Mouse (Mus musculus) gastrocnemius, postnatal 36 days (tissue): ENCODE results near the gene Ccdc152. TPM values are rescaled to one million over a fixed set of nuclear protein-coding genes. Genes with fewer than 3 reads are reported as not detected.
"Not testable (repeated sequence)": the region's sequence is repeated elsewhere in the genome, so short reads cannot be mapped to it uniquely, and the experiment has no call there.

ENCODE experiments used
- DNase-seq, 2 experiments: peaks; one replicate each; pipeline ENCODE4 v3.0.0; 2022
- intact Hi-C: fragments of 180-260 bp; cut with DNase I; formaldehyde crosslinking; loops from one replicate; pipeline ENCODE4 v1.15.1; 2025
- total RNA-seq, 2 experiments: library from RNA; stranded (reverse); gene quantifications; 2 replicates each; pipeline ENCODE4 v1.2.3; 2021

The Ccdc152 gene
- total RNA-seq, 2 experiments from 2014 or later = not detected

DNA sequence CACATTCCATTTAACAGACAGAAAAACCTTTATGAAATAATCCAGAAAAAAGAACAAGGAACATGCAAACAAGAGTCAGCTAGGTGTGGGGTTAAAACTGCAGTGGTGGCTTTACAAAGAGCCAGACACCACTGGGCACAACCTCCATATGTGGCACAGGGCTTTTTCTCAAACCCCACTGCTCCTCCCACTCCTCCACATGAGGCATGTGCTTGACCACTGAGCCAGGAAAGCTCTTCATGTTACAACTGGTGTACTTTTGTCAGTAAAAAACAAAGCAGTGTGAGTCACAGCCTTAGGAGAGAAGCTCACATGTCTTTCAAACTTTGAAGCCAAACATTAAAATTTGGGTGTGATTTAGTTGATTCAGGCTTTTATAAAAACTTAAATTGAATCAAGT, 22.1 kb downstream of the Ccdc152 start:
- no peak for DNase-seq

DNA sequence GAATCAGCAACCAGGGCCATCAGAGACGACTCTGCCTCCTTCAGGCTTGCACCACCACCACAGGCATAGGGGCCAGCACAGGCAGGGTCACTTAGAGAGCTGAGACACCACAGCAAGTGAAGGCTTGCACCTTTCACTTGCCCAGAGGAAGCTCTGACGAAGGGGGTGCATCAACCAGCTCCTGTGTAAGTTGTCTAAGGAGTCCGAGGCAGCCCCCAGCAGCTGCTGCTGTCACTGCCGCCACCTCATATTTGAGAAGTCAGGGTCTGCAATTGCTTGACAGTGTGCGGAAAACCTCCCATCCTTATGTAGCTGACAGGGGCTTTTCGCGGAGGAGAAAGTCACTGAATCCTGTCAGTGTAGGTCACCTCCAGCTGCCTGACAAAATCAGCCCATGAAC, 24.1 kb downstream of the Ccdc152 start:
- intact Hi-C loops = no loop called here

More for the DNA sequence above, 22.1 kb downstream of the Ccdc152 start:
- intact Hi-C loops = no loop called here

DNA sequence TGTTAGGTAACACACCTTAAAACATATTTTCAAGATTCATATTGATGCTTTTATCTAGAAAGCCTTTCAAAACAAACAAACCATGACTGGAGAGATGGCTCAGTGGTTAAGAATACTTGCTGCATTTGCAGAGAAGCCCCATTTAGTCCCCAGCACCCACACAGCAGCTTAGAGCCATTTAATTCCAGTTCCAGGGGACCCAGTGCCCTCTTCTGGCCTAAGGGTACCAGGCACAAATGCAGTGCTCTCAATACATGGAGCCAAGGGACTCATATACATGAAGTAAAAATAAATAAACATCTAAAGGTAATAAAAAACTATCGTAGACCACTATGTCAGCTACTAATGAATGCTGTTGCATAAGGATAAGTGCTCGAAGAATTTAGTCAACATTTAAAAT, 25.9 kb downstream of the Ccdc152 start:
- intact Hi-C loops = no loop called here
- DNase-seq = no peak

More for the DNA sequence above, 24.1 kb downstream of the Ccdc152 start:
- no peak for DNase-seq

DNA sequence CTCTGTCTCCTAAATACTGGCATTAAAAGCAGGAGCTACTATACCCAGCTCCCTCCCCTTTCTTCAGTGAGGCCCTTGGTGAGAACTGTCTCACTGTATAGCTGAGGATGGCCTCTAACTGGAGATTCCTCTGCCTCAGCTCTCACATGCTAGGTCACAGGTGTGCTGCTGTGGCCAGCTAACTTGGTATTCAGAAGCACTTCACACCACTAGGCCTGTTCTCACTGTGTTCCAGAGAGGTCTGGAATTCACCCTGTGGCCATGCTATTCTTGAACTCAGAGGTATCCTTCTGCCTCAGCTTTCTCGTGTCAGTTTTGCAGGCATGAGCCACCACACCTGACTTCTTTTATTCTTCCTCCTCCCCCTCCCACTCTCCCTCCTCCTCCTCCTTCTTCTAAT, 30.1 kb downstream of the Ccdc152 start:
- DNase-seq = no peak
- intact Hi-C loops = loop anchor here (5.0 kb wide), 1 partner anchor 46 kb away; no protein-coding TSS in a partner anchor

DNA sequence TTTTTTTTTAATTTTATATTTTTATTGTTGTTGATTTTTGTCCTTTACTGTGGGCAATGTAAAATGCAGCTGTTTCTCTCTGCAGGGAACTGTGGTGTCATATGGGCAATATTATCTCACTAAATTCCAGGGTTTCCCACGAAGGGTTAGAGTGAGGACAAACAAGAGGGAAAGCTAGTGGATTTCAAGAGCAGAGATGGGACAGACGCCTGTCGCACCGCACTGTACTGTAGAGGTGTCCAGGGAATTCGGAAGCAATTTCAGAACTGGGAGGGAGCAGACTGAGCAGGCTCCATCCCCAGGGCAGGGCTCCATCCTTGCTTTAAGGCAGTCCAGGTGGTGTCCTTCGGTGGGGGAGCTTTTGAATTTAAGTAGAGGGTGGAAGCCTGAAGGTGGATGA, 32.1 kb downstream of the Ccdc152 start:
- DNase-seq = peak in 1 of 2 experiments; percentile 18
- intact Hi-C loops = loop anchor here (5.0 kb wide), 1 partner anchor 44 kb away; no protein-coding TSS in a partner anchor

DNA sequence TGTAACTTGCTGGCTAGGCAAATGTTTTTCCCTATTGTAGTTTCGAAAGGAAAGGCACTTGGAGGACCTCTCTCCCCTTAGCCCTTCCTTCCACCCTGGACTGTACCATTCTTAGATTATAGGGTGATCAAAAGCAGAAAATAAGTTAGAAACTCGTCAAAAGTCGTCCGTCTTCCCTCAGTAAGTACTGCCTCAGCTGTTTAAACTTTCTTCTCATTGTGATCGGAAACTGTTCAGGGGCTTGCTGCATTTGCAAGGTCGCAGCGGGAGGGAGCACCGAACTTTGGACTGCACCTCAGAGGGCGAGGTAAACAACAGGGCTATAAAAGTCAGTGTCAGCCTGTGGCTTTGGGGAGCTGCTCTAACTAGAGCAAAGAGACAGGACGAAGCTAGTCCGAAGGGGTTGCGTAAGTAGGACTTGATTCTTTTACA, 32.7 kb downstream of the Ccdc152 start:
- intact Hi-C loops = loop anchor here (5.0 kb wide), 1 partner anchor 43 kb away; no protein-coding TSS in a partner anchor
- DNase-seq = peak; percentile 68 to 83

DNA sequence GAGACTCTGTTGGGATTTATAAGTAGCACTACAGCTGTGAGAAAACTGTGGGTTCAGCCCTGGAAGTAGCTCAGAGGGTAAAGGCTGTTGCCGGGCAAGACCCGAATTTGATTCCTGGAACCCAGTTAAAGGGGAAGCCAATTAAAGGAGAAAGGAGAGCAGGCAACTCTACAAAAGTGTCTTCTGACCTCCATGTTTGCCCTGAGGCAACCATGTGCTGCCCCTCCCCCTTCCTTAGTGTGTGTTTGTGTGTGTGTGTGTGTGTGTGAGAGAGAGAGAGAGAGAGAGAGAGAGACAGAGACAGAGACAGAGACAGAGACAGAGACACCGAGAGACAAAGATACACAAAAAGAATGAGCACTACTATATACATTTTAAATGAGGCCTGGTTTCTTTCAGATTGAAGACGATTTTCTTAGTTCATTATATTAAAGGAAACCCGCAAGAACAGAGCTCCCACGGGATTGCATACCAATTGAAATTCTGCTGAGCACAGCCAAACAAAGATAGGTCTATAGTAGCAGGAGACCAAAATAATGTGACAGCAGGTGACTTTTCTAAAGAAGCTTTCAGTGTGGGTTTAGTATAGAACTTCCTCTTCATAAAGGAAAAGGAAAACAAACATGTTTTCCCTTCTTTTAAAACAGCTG, 33.2 kb downstream of the Ccdc152 start:
- intact Hi-C loops = loop anchor here (5.0 kb wide), 1 partner anchor 43 kb away; no protein-coding TSS in a partner anchor
- DNase-seq = no peak

DNA sequence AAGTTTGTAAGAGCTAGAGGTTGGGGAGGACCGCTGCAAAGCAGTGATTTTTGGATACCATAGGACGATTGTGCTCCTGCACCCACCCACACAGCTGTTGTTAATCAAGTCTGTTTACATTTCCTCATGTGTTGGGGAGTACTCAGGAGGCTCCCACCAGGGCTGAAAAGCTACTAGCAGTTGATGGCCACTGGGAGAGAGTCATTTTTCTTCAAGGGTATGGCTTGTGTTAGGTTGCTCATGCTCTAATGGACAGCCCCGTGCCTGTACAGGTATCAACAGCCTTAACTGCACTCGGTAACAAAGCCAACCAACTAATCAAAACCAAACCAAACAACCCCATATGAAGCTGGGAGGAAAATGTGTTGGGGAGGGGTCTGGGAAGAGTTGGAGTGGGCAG, 33.8 kb downstream of the Ccdc152 start:
- intact Hi-C loops = no loop called here
- DNase-seq = no peak

DNA sequence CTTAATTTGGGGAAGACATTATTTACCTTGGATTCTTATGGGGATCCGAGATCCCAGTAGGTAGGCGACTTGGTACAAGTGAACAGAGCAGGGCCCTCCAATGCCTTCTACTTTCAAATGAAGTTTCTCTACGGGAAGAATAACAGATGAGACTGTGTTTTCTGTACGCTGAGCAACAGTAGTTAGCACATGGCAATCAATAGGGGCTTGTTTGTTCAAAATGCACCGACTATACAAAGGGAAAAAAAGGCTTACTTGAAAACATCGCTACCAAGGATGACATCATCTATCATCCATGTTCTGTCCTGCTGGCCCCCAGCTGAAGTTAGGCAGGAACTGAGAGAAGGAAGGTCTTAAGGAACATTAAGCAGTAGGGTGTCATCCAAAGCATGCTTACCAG, 35.1 kb downstream of the Ccdc152 start, which contains the start of gene Selenop:
Gene Selenop (plus strand): TSS at position 301 of the 400 bp plus-strand sequence.
- intact Hi-C loops = no loop called here
- DNase-seq = no peak

DNA sequence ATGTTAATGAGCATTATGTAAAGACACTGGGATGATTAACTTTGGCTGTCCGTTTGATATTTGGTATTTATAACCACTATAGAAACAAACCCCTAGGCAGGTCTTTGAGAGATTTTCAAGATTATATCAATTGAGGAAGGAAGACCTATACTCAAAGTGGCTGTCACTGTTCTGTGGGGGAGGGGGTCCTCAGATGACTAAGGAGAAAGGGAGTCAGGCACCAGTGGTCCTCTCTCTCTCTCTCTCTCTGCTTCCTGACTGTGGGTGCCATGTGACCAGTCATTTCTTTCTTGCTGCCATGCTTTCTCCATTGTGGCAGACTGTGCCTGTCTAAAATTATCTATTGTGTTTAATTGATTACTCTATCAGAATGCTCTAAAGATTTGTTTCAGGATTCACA, 38.5 kb downstream of the Ccdc152 start:
- intact Hi-C loops = no loop called here
- DNase-seq = no peak

DNA sequence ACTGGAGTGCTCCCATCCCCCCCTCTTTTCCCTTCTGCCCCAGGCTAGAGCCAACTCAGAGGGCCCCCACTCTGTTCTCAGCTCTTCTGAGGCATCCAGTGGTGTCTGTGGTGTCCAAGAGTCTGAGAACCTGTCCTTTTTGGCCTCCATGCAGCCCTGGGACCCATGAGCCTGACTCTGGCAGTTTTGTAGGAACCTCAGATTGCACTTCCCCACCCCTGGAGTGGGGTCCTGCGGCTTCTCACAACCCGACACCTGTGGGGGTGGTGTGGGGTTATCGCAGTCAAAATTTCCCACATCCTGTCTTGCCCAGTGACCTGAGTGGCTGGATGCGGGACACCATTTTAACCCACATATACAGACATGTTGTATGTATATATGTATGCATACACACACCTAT, 39.0 kb downstream of the Ccdc152 start:
- intact Hi-C loops = no loop called here
- DNase-seq = no peak

DNA sequence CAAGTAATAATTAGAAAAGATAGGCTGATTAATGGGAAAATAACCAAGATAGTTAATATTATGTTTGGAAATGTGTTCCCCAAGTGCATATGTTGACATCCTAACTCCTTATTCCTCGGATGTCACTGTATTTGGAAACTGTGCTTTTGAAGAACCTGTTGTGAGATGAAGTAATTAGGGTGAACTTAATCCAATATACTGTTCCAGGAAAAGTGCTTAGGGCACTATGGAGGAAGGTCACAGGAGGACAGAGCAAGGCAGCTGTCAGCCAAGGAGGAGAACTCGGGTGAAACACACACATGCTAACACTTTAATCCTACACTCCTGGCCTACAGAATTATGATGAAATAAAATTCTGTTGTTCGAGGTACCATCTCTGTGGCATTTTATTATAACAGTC, 40.4 kb downstream of the Ccdc152 start:
- no peak for DNase-seq
- intact Hi-C loops = no loop called here

DNA sequence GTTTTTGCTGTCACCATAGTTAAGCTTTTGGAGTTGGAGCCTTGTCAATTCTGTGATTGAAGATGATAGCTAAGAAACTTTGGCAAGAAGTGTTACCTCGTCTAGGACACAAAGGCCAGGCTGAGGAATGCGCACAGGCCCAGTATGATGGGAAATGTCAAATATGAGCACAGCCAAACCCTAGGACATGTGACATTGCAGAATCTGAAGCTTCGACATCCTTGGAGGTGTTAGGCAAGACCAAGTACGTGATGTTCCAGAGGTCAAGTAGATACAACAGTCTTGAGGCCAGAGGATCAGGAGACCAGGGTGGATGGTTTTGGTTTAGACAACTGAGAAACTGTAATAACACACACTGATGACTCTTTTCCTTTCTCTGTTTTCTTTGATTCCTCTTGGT, 43.0 kb downstream of the Ccdc152 start:
- DNase-seq = no peak
- intact Hi-C loops = no loop called here

DNA sequence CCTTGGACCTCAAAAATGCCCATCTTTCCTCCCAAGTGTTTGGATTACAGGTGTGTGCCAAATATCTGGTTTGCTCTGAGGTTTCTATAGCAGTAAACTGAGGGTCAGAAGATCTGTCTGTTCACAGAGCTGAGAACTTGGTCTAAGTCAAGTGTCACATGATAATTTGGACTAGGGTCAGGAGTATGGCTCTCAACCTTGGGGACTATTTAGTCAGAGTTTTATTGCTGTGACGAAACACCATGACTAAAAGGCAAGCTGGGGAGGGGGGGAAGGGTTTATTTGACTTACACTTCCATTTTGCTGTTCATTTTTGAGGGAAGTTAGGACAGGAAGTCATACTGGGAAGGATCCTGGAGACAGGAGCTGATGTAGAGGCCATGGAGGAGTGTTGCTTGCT, 44.3 kb downstream of the Ccdc152 start:
- DNase-seq = no peak
- intact Hi-C loops = no loop called here

DNA sequence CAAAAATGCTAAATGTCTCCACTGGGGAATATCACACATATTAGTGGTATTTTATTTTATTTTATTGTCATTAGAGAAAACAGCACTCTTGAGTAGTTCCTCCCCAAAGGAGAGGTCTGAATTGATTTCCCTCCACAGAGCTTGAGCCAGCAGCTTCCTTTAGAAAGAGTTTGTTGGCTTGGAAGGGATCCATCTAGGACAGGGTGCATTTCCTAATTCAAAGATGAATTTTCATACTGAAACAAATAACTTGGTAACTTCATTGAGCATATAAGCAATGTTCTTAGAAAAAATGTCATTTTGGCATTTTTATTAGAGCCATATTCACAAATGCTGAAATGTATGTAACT, 51.6 kb downstream of the Ccdc152 start:
- intact Hi-C loops = no loop called here
- no peak for DNase-seq

DNA sequence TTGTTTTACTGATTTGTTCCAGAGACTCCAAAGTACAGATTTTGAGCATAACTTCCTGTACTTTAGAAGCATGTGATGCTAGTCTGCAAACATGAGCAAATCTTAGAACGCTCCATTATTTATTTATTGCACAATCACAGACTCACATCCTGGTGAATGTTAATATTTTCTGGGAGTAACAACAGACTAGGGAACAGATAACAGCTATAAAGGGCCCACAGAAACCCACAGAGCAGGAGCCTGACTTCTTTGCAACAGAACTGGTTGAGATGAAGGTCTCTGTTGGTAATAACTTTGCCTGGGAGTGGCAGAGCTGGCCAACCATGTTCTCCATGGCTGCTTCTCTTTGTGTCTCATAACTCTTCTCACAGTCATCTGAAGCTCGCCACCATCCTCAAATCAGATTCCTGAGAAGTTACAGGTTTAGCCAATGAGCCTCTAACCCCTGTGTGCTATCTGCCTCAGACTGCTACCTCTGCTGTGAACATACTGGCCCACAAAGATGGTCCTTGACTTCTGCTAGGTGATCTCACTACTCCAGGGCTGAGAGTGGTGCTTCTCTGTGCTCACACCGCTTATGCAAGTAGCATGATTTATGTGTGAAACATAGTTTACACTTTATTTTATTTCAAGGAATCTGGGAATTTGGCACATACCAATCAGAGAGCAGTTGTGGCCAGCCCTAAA, 52.2 kb downstream of the Ccdc152 start:
- intact Hi-C loops = no loop called here

DNA sequence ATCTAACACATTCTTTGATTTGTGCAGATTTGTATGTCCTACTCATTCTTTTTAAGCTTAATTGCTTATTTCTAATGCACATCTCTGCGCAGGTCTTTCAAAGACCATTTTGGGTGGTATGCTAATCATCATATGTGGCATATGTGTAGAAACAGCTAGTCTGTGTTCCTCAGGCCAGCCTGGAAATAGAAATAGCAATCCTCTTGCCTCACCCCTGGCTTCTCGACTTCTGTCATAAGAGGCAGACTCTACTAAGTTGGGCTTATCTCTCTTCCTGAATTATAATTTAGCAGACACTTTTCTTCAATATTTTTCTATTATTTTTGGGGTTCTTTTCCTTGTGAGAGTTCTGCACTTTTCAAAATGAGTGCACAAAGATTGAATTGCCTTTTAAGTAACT, 52.7 kb downstream of the Ccdc152 start:
- DNase-seq = no peak
- intact Hi-C loops = no loop called here

More for the DNA sequence above, 52.2 kb downstream of the Ccdc152 start:
- no peak for DNase-seq

DNA sequence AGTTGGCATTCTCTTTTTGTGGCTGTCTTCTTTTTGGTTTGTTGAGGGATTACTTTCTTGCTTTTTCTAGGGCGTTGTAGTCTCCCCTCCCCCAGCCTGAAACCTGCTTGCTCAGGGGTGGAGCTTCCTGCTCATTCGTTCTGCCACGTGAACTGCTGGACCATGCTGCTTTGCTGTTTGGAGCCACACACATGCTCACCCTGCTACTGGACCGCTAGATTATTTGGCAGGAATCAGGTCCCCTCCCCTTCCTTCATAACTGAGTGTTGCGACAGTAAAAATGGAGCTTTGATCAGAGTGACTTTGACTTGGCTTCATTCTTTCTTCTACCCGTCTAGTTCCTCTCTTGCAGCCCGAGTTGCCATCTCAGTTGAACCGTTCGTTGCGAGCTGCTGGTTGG, 58.3 kb downstream of the Ccdc152 start:
- DNase-seq, intact Hi-C loops: not testable (repeated sequence)

DNA sequence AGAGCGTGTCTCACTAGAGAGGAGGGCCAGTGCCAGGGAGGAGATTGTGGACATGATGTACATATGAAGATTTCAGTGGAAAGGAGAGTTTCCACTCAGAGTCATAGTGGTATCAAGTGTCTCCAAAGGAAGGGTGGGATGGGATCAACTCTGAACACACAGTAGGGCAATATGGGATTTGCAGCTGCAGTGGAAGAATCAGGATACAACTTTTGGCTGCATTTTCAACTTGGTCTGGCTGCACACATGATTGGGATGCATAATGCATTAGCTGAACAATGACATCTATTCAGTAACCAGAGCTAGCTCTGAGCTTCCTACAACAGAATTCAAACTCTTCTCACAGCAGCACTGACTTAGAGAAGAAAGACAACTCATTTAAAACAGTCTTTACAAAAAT, 65.4 kb downstream of the Ccdc152 start:
- intact Hi-C loops = no loop called here
- no peak for DNase-seq

DNA sequence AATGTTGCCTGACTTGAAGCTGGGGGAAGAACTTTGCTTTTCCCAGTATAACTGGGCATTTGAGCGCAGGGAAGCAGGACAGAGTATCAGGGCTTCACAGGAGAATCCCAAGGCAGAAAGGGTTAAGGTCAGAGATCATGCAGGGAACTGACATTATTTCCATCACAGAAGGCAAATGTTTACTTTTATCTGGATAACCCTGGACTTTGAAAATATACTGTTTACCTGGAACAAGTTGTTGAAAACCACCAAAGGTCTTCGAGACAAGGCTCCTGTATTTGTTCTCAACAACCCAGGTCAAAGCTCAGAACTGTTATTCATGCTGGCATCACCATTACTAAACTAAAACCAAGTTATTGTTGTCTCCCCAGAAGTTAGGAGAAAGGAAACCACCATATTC, 67.0 kb downstream of the Ccdc152 start:
- DNase-seq = no peak
- intact Hi-C loops = no loop called here

DNA sequence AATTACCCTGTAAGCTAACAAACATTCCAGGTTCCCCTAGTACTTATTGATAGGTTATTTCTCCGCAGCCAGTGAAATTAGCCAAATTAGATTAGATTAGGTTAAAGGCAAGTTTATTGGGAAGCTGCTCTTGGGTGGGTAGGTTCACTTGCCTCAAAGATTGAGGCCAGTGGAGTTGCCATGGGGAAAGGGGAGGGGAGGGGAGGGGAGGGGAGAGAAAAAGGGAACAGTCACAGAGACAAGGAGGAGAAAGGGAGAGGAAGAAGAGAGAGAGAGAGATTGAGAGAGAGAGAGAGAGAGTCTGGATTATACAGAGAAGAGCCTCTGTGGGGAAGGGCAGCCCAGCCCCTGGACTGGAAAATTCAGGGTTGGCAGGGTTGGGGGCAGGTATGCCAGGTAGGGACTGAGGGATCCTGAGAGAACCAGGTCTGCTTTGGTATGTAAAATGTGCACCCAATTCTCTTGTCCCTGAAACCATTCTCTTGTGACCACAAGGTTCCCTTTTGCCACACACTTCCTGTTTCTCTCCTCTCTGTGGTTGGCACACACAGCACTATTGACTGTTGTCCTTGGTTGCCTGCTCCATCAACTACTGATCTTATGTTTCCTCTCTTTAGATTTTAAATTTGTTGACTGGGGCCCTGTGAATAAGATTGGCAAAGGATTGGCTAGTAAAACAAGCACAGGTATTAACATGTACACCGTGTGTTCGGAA, 69.3 kb downstream of the Ccdc152 start:
- DNase-seq = no peak
- intact Hi-C loops = no loop called here
